Mouse (Mus musculus): ENCODE measurements around the gene Nacc1. TPM values are rescaled to one million over a fixed set of nuclear protein-coding genes. Genes with fewer than 3 reads are reported as not detected.
A peak's percentile ranks its signal among the peaks of the same experiment; 100 is the strongest.

Nacc1 gene
- polyA plus RNA-seq, 1 experiment from 2014 or later: 16.1 TPM

DNA sequence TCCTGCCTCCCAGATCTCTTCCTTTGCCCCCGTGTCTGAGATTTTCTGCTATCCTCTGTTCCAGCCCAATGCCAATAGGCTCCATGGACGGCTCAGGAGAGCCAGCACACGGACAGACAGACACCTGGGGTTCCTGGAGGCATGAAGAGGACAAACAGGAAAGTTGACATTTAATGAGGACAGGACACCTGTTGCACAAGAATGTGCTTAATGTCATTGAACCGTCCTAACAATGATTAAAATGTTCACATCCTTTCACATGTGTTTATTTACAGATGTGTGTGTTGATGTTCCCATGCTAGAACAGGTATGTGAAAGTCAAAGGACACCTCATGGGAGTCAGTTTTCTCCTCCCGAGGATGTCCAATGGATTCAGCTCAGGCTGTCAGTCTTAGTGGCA is 44.6 kb downstream of the Nacc1 start:
- WGBS: 78% methylated on average over 5 of the region's 5 CpGs
- H3K4me3 ChIP-seq: no peak overlapping the region
- ATAC-seq: no peak

GRCm38 (mm10) chr8:84641578-84642361 is 45.9 kb downstream of the Nacc1 start:
- WGBS: 90% methylated on average over 1 of the region's 1 CpGs
- Histone ChIP-seq H3K36me3 (ENCODE audit: poor library complexity, severe bottlenecking) (no peaks in the 10 kb centered on the region), H3K4me3 (no peak overlapping the region), H3K9ac (no peak overlapping the region), H3K4me1 (peaks cover 7% of the 10 kb centered on the region), H3K27me3 (no peaks in the 10 kb centered on the region), H3K9me3 (replicated peaks) (no peaks in the 10 kb centered on the region), H3K4me2 (no peak overlapping the region), H3K27ac (no peak overlapping the region)
- ATAC-seq: no peak

More for the DNA sequence above, 44.6 kb downstream of the Nacc1 start:
- Histone ChIP-seq H3K27me3 (no peaks in the 10 kb centered on the region), H3K4me2 (no peak overlapping the region), H3K27ac (no peak overlapping the region), H3K4me1 (peaks cover 16% of the 10 kb centered on the region), H3K9ac (no peak overlapping the region), H3K36me3 (ENCODE audit: poor library complexity, severe bottlenecking) (no peaks in the 10 kb centered on the region), H3K9me3 (replicated peaks) (no peaks in the 10 kb centered on the region)

DNA sequence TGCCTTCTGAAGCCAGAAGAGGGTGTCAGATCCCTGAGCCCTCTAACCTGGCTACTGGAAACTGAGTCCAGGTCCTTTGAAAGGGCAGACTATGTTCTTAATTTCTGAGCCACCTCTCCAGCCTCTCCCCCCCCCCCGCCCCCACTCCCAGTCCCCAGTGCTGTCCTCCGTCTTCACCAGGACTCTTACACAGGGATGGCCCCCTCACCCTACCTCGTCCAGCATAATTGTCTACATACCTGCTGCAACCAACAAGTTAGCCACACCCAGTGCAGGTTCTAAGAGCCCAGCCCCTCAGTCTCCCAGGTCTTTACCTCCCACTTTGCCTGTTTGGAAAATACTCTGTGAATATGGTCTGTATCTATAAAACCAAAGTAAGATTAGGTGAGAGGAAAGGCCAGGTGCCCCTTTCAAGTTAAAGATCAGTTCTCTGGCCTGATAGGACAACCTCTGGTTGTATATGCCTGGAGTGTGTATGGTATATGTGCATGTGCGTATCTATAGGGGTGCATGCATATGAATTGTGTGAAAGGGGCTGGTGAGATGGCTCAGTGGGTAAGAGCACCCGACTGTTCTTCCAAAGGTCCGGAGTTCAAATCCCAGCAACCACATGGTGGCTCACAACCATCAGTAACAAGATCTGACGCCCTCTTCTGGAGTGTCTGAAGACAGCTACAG is 46.9 kb downstream of the Nacc1 start:
- Histone ChIP-seq H3K36me3 (ENCODE audit: poor library complexity, severe bottlenecking) (no peaks in the 10 kb centered on the region), H3K4me1 (peaks cover 13% of the 10 kb centered on the region), H3K4me2 (0 out of 2 replicates have a peak overlapping the region, but pooled peaks have one; percentile 28), H3K9ac (no peak overlapping the region), H3K9me3 (replicated peaks) (no peaks in the 10 kb centered on the region), H3K27ac (no peak overlapping the region), H3K27me3 (no peaks in the 10 kb centered on the region), H3K4me3 (no peak overlapping the region)
- 68% methylated on average over 7 of the region's 7 CpGs for WGBS
- ATAC-seq: no peak

DNA sequence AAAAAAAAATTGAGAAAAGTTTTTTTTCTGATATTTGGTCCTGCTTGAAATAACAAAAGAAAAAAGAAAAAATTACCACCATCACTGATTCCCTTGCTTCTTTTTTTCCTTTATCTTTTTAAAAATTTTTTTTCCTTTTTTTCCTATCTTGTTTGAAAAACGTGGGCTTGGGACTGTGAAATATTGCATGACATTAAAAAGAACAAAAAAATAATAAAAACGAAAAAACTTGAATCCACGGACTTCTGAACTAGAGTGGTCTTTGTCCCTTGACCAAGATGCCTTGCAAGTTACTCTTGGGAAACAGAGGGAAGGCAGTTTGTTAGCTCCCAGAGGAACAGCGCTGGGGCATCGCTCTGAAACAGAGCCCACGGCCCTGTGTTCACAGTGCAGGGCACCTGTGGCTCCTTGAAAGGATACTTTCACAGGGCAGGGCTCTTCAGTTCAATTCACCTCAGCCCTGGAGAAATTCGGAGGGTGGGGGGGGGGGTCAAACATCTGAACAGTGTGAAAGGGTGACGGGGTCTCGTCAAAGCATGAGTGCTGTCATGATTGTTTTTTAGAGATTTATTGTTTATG is 47.6 kb downstream of the Nacc1 start:
- ATAC-seq: no peak
- 30% methylated on average over 9 of the region's 9 CpGs for WGBS
- H3K4me2 ChIP-seq: peak overlapping the region; percentile 84
- 0 out of 2 replicates have a peak overlapping the region, but pooled peaks have one; percentile 48 for H3K9ac ChIP-seq
- H3K27ac ChIP-seq: no peak overlapping the region
- peaks cover 20% of the 10 kb centered on the region for H3K4me1 ChIP-seq
- H3K4me3 ChIP-seq: peak overlapping the region; percentile 49
- H3K36me3 ChIP-seq (ENCODE audit: poor library complexity, severe bottlenecking): no peaks in the 10 kb centered on the region
- no peaks in the 10 kb centered on the region for H3K27me3 ChIP-seq
- no peaks in the 10 kb centered on the region for H3K9me3 ChIP-seq (replicated peaks)

DNA sequence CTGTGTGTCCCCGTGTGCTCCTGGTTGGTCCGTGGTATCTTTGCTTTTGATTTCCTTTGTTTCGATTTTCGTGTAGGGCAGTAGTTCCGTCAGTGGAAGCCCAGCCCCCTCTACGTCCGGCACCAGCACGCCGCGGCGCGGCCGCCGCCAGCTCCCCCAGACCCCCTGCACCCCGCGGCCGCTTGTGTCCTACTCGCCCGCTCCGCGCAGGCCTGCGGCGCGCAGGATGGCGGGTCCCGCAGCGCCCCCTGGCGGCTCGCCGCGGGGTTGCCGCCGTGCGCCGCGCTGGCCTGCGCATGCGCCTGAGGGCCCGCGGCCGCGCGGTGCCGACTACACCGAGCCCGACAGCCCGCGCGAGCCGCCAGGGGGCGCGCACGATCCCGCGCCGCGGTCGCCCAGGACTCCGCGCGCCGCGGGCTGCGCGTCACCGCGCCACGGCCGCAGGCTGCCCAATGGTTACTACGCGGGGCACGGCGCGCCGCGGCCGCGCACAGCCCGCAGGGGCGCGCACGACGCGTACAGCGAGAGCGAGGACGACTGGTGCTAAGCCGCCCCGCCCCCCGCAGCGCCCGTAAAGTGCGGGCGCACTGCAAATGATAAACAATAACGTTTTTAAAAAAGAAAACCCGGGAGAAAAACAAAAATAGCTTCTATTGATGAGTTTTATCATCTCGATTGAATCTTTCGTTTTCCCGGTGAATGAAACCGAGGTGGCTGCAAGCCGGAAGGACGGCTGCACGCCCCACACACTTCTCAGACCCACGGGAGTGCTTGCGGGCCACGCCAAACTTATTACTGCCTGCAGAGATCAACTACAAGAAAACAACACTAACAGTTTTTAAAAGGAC is 48.3 kb downstream of the Nacc1 start:
- H3K27me3 ChIP-seq: no peaks in the 10 kb centered on the region
- H3K4me1 ChIP-seq: peaks cover 27% of the 10 kb centered on the region
- ATAC-seq: peak; percentile 95
- H3K27ac ChIP-seq: peak overlapping the region; percentile 89
- H3K9me3 ChIP-seq (replicated peaks): no peaks in the 10 kb centered on the region
- under 1% methylated on average over 80 of the region's 106 CpGs for WGBS
- H3K9ac ChIP-seq: peak overlapping the region; percentile 80
- H3K4me2 ChIP-seq: peak overlapping the region; percentile 84
- H3K36me3 ChIP-seq (ENCODE audit: poor library complexity, severe bottlenecking): no peaks in the 10 kb centered on the region
- peak overlapping the region; percentile 49 for H3K4me3 ChIP-seq

- Histone ChIP-seq H3K9me3 (replicated peaks) (no peaks in the 10 kb centered on the region), H3K36me3 (ENCODE audit: poor library complexity, severe bottlenecking) (peaks cover 2% of the 10 kb centered on the region; the same call in 1 of the 2 replicates), H3K27me3 (no peaks in the 10 kb centered on the region), H3K4me2 (peak overlapping the region; percentile 84), H3K27ac (peak overlapping the region; percentile 89), H3K4me1 (peaks cover 30% of the 10 kb centered on the region), H3K9ac (peak overlapping the region; percentile 80), H3K4me3 (peak overlapping the region; percentile 49)
- ATAC-seq: peak; percentile 6; the same call in 1 of the 2 replicates
- WGBS: under 1% methylated on average over 26 of the region's 52 CpGs
Observed at GRCm38 (mm10) chr8:84638555-84639161, 49.0 kb downstream of the Nacc1 start.

DNA sequence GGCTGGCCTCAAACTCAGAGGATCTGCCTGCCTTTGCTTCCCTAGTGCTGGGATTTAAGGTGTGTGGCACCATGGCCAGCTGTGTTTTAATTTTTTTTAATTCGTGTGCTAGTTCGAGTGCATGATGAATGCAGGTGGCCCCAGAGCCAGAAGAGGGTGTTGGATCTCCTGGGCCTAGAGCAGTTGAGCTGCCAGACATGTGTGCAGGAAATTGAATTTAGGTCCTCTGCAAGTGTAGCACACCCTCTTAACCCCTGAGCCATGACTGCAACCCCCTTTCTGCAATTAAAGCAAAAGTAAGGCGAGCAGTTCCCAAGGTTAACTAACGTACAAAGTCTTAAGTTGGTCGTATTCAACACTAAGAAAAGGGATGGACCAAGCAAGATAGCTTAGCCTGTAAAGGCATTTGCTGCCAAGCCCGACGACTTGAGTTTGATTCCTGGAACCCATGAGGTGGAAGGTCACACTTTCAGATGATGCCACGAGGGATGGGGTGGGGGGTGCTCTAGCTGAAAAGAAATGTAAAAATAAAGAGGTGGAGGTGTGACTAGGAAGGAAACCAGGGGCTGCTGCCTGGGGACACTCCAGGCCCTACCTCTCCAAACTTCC is 49.6 kb downstream of the Nacc1 start:
- H3K4me3 ChIP-seq: peak overlapping the region; percentile 49
- peak overlapping the region; percentile 84 for H3K4me2 ChIP-seq
- no peaks in the 10 kb centered on the region for H3K27me3 ChIP-seq
- no peak for ATAC-seq
- H3K4me1 ChIP-seq: peaks cover 30% of the 10 kb centered on the region
- H3K36me3 ChIP-seq (ENCODE audit: poor library complexity, severe bottlenecking): peaks cover 5% of the 10 kb centered on the region; the same call in 1 of the 2 replicates
- H3K9me3 ChIP-seq (replicated peaks): no peaks in the 10 kb centered on the region
- WGBS: 44% methylated on average over 8 of the region's 8 CpGs
- peak overlapping the region; percentile 80 for H3K9ac ChIP-seq
- peak overlapping the region; percentile 89; the same call in 1 of the 2 replicates for H3K27ac ChIP-seq

- H3K4me2 ChIP-seq: no peak overlapping the region
- H3K9me3 ChIP-seq (replicated peaks): no peaks in the 10 kb centered on the region
- no peak overlapping the region for H3K4me3 ChIP-seq
- H3K27me3 ChIP-seq: no peaks in the 10 kb centered on the region
- H3K27ac ChIP-seq: peak overlapping the region; percentile 76
- 87% methylated on average over 17 of the region's 17 CpGs for WGBS
- peaks cover 30% of the 10 kb centered on the region for H3K4me1 ChIP-seq
- no peak for ATAC-seq
- H3K36me3 ChIP-seq (ENCODE audit: poor library complexity, severe bottlenecking): peaks cover 9% of the 10 kb centered on the region; the same call in 1 of the 2 replicates
- 0 out of 2 replicates have a peak overlapping the region, but pooled peaks have one; percentile 53 for H3K9ac ChIP-seq
Observed at GRCm38 (mm10) chr8:84636051-84636691, 51.5 kb downstream of the Nacc1 start.

GRCm38 (mm10) chr8:84635397-84636050 is 52.1 kb downstream of the Nacc1 start:
- peak overlapping the region; percentile 76 for H3K27ac ChIP-seq
- H3K9ac ChIP-seq: peak overlapping the region; percentile 53
- no peak overlapping the region for H3K4me3 ChIP-seq
- peaks cover 9% of the 10 kb centered on the region; the same call in 1 of the 2 replicates for H3K36me3 ChIP-seq (ENCODE audit: poor library complexity, severe bottlenecking)
- 66% methylated on average over 14 of the region's 14 CpGs for WGBS
- no peak for ATAC-seq
- H3K9me3 ChIP-seq (replicated peaks): no peaks in the 10 kb centered on the region
- no peaks in the 10 kb centered on the region for H3K27me3 ChIP-seq
- peaks cover 30% of the 10 kb centered on the region for H3K4me1 ChIP-seq
- H3K4me2 ChIP-seq: no peak overlapping the region

DNA sequence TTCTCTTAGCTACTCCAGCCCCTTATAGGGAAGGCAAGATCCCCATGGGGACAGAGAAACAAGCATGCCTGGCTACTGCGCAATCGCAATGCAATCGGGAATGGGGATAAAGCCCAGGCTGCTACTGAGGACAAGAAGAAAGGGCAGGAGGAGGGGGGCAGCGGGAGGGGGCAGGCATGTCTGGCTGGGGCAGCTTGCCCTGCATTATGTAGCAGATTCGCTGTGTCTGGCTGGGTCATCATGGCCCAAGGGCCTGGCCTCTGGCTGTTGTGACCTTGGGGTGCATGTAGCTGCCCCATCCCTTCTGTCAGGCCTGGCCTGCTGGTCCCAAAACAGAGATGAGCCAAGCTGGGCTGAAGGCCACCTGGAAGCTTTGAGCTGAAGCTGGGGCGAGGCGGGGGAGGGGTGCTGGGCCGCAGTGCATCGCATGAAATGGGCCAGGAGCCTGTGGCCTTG is 52.8 kb downstream of the Nacc1 start:
- H3K4me1 ChIP-seq: peaks cover 28% of the 10 kb centered on the region
- H3K27ac ChIP-seq: peak overlapping the region; percentile 76
- peaks cover 10% of the 10 kb centered on the region; the same call in 1 of the 2 replicates for H3K36me3 ChIP-seq (ENCODE audit: poor library complexity, severe bottlenecking)
- no peaks in the 10 kb centered on the region for H3K9me3 ChIP-seq (replicated peaks)
- H3K27me3 ChIP-seq: no peaks in the 10 kb centered on the region
- H3K4me2 ChIP-seq: peak overlapping the region; percentile 16; the same call in 1 of the 2 replicates
- H3K4me3 ChIP-seq: no peak overlapping the region
- H3K9ac ChIP-seq: peak overlapping the region; percentile 53
- 31% methylated on average over 9 of the region's 9 CpGs for WGBS
- ATAC-seq: no peak

All from forebrain, embryonic 13.5 days (tissue).